Mouse (Mus musculus): ENCODE measurements around the gene Slc35b4.

Slc35b4 gene

GRCm38 (mm10) chr6:34148639-34149038 is 28.3 kb downstream of the Slc35b4 start:
- in situ Hi-C loops (cut with MboI; ENCODE audit: low pct_unique_long_range_greater_than_20kb in 1 of 2, low sequenced_read_pairs in 2 of 2, unreplicated experiment in 1 of 2), result no loop called here

- in situ Hi-C loops (cut with MboI; ENCODE audit: low pct_unique_long_range_greater_than_20kb in 1 of 2, low sequenced_read_pairs in 2 of 2, unreplicated experiment in 1 of 2), result no loop called here
These were observed 28.9 kb downstream of the Slc35b4 start for GRCm38 (mm10) chr6:34148021-34148420.

- in situ Hi-C loops (cut with MboI; ENCODE audit: low pct_unique_long_range_greater_than_20kb in 1 of 2, low sequenced_read_pairs in 2 of 2, unreplicated experiment in 1 of 2), result no loop called here
These were observed 30.9 kb downstream of the Slc35b4 start for GRCm38 (mm10) chr6:34146042-34146441.

GRCm38 (mm10) chr6:34142931-34143330 is 34.0 kb downstream of the Slc35b4 start:
- in situ Hi-C loops (cut with MboI; ENCODE audit: low pct_unique_long_range_greater_than_20kb in 1 of 2, low sequenced_read_pairs in 2 of 2, unreplicated experiment in 1 of 2), result no loop called here

GRCm38 (mm10) chr6:34138366-34138765 is 38.5 kb downstream of the Slc35b4 start:
- in situ Hi-C loops (cut with MboI; ENCODE audit: low pct_unique_long_range_greater_than_20kb in 1 of 2, low sequenced_read_pairs in 2 of 2, unreplicated experiment in 1 of 2), result no loop called here

GRCm38 (mm10) chr6:34132391-34132790 is 44.5 kb downstream of the Slc35b4 start:
- in situ Hi-C loops (cut with MboI; ENCODE audit: low pct_unique_long_range_greater_than_20kb in 1 of 2, low sequenced_read_pairs in 2 of 2, unreplicated experiment in 1 of 2), result no loop called here

GRCm38 (mm10) chr6:34129261-34129660 is 47.6 kb downstream of the Slc35b4 start:
- in situ Hi-C loops (cut with MboI; ENCODE audit: low pct_unique_long_range_greater_than_20kb in 1 of 2, low sequenced_read_pairs in 2 of 2, unreplicated experiment in 1 of 2), result no loop called here

GRCm38 (mm10) chr6:34124401-34124800 is 52.5 kb downstream of the Slc35b4 start:
- in situ Hi-C loops (cut with MboI; ENCODE audit: low pct_unique_long_range_greater_than_20kb in 1 of 2, low sequenced_read_pairs in 2 of 2, unreplicated experiment in 1 of 2), result no loop called here

GRCm38 (mm10) chr6:34116838-34117478 is 60.0 kb downstream of the Slc35b4 start:
- in situ Hi-C loops (cut with MboI; ENCODE audit: low pct_unique_long_range_greater_than_20kb in 1 of 2, low sequenced_read_pairs in 2 of 2, unreplicated experiment in 1 of 2), result no loop called here

- in situ Hi-C loops (cut with MboI; ENCODE audit: low pct_unique_long_range_greater_than_20kb in 1 of 2, low sequenced_read_pairs in 2 of 2, unreplicated experiment in 1 of 2), result no loop called here
These were observed 65.5 kb downstream of the Slc35b4 start for GRCm38 (mm10) chr6:34111406-34111805.

- in situ Hi-C loops (cut with MboI; ENCODE audit: low pct_unique_long_range_greater_than_20kb in 1 of 2, low sequenced_read_pairs in 2 of 2, unreplicated experiment in 1 of 2), result no loop called here
These were observed 66.3 kb downstream of the Slc35b4 start for GRCm38 (mm10) chr6:34110571-34110970.
